Mouse (Mus musculus): ENCODE results near the gene Ogdh. TPM values are rescaled to one million over a fixed set of nuclear protein-coding genes. Genes with fewer than 3 reads are reported as not detected.

Gene Ogdh
- total and polyA plus RNA-seq, 3 experiments, result 49.5 to 108 (median 65.5) TPM

DNA sequence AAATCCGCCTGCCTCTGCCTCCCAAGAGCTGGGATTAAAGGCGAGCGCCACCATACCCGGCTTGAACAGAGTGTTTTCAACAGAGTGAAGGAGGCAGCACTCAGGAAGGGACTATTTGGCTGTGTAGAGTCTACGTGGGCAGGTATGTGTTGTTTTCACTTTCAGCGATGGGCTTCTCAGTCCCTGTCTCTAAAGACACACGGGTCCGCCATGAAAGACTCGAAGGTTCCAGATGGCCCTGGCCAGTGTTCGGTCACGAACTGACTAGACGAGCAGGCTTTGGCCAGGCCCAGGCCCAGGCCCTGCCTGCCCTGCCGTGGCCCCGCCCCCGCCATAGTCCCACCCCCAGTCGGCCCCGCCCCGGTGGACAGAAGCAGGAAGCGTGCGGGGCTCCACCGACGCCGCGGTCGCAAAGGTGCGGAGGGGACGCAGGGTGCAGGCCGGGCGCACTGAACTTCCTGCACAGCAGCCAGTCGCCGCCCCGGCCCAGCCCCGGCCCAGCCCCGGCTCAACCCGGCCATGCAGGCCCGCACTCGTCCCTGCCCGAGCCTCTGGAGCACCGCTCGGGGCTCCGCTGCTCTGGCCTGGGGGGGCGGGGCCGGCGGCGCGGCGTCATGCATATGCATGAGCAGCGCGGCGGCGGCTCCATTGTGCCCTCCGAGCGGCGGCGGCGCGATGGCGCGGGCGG lies 97.4 kb downstream of the Ogdh start, which contains the start of gene Zmiz2:
TSS of gene Zmiz2 (plus strand) at position 349 of the 688 bp plus-strand sequence.
- TF ChIP-seq POLR2AphosphoS5 (IDR thresholded peaks at IDR 0.05; ENCODE audit: insufficient replicate concordance, low read depth, low read length), result no peak
- no peak for TF ChIP-seq TAL1 (conservative IDR thresholded peaks at IDR 0.05; ENCODE audit: low read depth, low read length)
- no peak for TF ChIP-seq GATA1 (IDR thresholded peaks at IDR 0.05; ENCODE audit: borderline replicate concordance, low read length)
- TF ChIP-seq CTCF (IDR thresholded peaks at IDR 0.05; ENCODE audit: low read depth, low read length), result no peak
- no peak for TF ChIP-seq GATA2 (IDR thresholded peaks at IDR 0.05; ENCODE audit: borderline replicate concordance, low read depth, low read length)
- Histone ChIP-seq H3K36me3 (replicated peaks) (peaks cover 32% of the 10 kb centered on the region), H3K27me3 (ENCODE audit: insufficient read depth, low read length) (no peaks in the 10 kb centered on the region), H3K4me1 (ENCODE audit: insufficient read depth, low read depth, low read length) (peaks cover 39% of the 10 kb centered on the region), H3K9me3 (replicated peaks) (no peaks in the 10 kb centered on the region), H3K4me3 (ENCODE audit: low read depth, low read length) (peak within 1 kb of the TSS; percentile 94)
- peak; percentile 79 for ATAC-seq (ENCODE audit: extremely low read depth, insufficient number of reproducible peaks, low FRiP score, poor library complexity, severe bottlenecking)
- DNase-seq (ENCODE audit: low spot score), result peak; percentile 86

DNA sequence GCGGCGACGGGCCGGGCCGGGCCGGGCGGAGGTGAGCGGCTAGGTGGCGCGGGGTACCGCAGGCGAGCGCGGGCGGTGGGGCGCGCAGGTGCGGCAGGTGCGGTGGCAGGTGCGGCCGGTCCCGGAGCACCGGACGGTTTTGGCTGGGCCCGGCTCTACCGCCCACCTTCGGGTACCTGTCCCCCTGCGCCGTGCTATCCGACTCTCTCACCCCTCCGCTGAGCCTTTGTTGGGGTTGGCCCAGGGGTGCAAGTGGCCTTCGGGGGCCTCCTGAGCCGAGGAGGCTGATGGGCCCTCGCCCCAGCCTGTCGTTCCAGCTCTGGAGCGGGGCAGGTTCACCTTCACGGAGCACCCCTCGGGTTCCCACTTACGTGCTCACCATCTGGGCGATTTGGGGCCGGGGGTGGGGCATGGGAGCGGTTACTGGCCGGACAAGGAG lies 98.1 kb downstream of the Ogdh start:
- H3K9me3 ChIP-seq (replicated peaks), result no peaks in the 10 kb centered on the region
- peaks cover 38% of the 10 kb centered on the region for H3K36me3 ChIP-seq (replicated peaks)
- H3K4me3 ChIP-seq (ENCODE audit: low read depth, low read length), result peak overlapping the region; percentile 94
- peaks cover 45% of the 10 kb centered on the region for H3K4me1 ChIP-seq (ENCODE audit: insufficient read depth, low read depth, low read length)
- ATAC-seq (ENCODE audit: extremely low read depth, insufficient number of reproducible peaks, low FRiP score, poor library complexity, severe bottlenecking), result no peak
- TF ChIP-seq GATA1 (IDR thresholded peaks at IDR 0.05; ENCODE audit: borderline replicate concordance, low read length) (no peak), POLR2AphosphoS5 (IDR thresholded peaks at IDR 0.05; ENCODE audit: insufficient replicate concordance, low read depth, low read length) (no peak), CTCF (IDR thresholded peaks at IDR 0.05; ENCODE audit: low read depth, low read length) (no peak), TAL1 (conservative IDR thresholded peaks at IDR 0.05; ENCODE audit: low read depth, low read length) (no peak), GATA2 (IDR thresholded peaks at IDR 0.05; ENCODE audit: borderline replicate concordance, low read depth, low read length) (no peak)
- no peaks in the 10 kb centered on the region for H3K27me3 ChIP-seq (ENCODE audit: insufficient read depth, low read length)
- no peak for DNase-seq (ENCODE audit: low spot score)

DNA sequence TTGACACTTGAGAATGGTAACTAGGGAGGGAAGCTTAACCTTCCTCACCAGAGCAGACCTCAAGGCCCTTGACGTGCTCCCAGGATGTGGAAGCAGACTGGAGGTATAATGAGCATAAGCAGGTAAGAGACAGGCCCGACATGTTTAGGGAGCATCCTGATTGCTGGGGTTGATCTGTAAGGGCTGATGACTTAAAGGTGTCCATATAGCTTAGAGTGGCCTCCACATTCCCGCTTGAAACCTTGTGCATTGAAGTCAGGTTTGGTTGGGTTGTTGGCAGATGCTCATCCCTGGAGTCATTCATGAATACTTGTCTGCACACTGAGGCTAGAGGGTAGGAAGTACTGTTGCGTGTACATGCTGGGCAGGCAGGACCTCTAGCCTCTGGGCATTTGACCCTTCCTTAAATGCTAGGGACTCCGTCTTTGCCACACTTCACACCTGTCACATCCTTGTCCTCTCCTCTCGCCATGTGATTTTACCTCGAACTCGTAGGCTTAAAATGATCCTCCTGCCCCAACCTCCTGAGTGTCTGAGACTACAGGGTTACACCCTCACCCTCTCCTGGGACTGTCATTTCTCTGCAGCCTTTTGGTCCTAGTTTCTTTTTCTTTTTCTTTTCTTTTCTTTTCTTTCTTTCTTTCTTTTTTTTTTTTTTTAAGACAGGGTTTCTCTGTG lies 99.1 kb downstream of the Ogdh start:
- H3K4me1 ChIP-seq (ENCODE audit: insufficient read depth, low read depth, low read length), result peaks cover 50% of the 10 kb centered on the region
- H3K27me3 ChIP-seq (ENCODE audit: insufficient read depth, low read length), result no peaks in the 10 kb centered on the region
- peak overlapping the region; percentile 94; the same call in 1 of the 2 replicates for H3K4me3 ChIP-seq (ENCODE audit: low read depth, low read length)
- H3K9me3 ChIP-seq (replicated peaks), result no peaks in the 10 kb centered on the region
- H3K36me3 ChIP-seq (replicated peaks), result peaks cover 48% of the 10 kb centered on the region
- no peak for ATAC-seq (ENCODE audit: extremely low read depth, insufficient number of reproducible peaks, low FRiP score, poor library complexity, severe bottlenecking)
- DNase-seq (ENCODE audit: low spot score), result no peak
- TF ChIP-seq GATA1 (IDR thresholded peaks at IDR 0.05; ENCODE audit: borderline replicate concordance, low read length) (no peak), TAL1 (conservative IDR thresholded peaks at IDR 0.05; ENCODE audit: low read depth, low read length) (no peak), CTCF (IDR thresholded peaks at IDR 0.05; ENCODE audit: low read depth, low read length) (no peak), POLR2AphosphoS5 (IDR thresholded peaks at IDR 0.05; ENCODE audit: insufficient replicate concordance, low read depth, low read length) (no peak), GATA2 (IDR thresholded peaks at IDR 0.05; ENCODE audit: borderline replicate concordance, low read depth, low read length) (no peak)

DNA sequence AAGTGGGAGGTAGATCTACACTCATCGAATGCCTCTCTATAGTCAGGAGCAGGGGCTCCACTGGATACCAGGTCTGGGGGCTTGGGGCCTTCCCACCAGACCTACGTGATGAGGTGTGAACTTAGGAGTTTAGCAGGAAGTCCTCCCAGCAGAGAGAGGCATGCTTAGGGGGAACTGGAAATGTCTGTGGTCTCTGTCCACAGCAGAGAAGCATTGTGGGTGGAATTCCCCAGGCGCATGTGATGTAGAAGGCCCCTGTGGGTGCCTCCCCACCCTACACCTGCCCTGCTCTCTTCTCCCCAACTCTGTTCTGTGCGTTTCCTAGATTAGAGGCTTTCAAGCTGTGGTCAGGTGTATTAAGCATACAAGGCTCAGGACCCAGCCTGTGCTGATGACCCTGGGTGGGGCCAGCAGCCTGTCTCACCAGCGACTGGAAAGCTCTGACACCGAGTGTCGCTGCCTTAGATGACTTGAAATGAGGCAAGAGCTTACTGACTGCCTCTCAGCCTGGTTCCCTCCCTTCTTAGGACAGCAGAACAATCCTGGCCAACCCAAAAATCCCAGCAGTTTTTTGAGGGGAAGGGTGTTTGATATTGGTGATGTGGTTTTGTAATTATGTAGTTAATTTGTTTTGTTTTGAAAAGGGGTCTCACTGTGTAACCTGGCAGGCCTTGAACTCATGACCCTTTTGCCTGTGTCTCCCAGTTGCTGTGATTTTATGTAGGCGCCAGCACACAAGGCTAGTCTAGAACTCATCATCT lies 100.3 kb downstream of the Ogdh start:
- H3K9me3 ChIP-seq (replicated peaks), result no peaks in the 10 kb centered on the region
- peaks cover 50% of the 10 kb centered on the region for H3K4me1 ChIP-seq (ENCODE audit: insufficient read depth, low read depth, low read length)
- no peak for TF ChIP-seq GATA1 (IDR thresholded peaks at IDR 0.05; ENCODE audit: borderline replicate concordance, low read length)
- no peak for TF ChIP-seq CTCF (IDR thresholded peaks at IDR 0.05; ENCODE audit: low read depth, low read length)
- no peak for DNase-seq (ENCODE audit: low spot score)
- H3K27me3 ChIP-seq (ENCODE audit: insufficient read depth, low read length), result no peaks in the 10 kb centered on the region
- H3K4me3 ChIP-seq (ENCODE audit: low read depth, low read length), result no peak overlapping the region
- no peak for ATAC-seq (ENCODE audit: extremely low read depth, insufficient number of reproducible peaks, low FRiP score, poor library complexity, severe bottlenecking)
- H3K36me3 ChIP-seq (replicated peaks), result peaks cover 60% of the 10 kb centered on the region

DNA sequence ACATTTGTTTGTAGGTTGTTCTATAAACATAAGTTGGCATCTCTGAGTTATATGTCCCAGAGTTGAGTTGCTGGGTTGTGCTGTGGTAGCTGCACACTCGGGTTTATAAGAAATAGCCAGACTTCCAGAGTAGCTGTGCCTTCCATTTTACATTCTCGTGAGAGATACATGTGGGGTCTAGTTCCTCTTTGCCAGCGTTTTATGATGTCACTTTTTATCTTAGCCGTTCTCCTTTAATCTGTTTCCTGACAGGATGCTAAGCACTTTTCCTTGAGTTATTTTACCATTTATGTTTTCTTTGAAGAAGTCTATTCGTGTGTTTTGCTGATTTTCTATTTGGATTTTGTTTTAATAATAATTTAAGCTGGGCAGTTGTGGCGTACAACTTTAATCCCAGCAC lies 101.4 kb downstream of the Ogdh start:
- DNase-seq (ENCODE audit: low spot score) (no peak), ATAC-seq (ENCODE audit: extremely low read depth, insufficient number of reproducible peaks, low FRiP score, poor library complexity, severe bottlenecking) (no peak)
- Histone ChIP-seq H3K36me3 (replicated peaks) (peaks cover 72% of the 10 kb centered on the region), H3K4me1 (ENCODE audit: insufficient read depth, low read depth, low read length) (peaks cover 50% of the 10 kb centered on the region), H3K4me3 (ENCODE audit: low read depth, low read length) (no peak overlapping the region), H3K27me3 (ENCODE audit: insufficient read depth, low read length) (no peaks in the 10 kb centered on the region), H3K9me3 (replicated peaks) (no peaks in the 10 kb centered on the region)
- TF ChIP-seq GATA2 (IDR thresholded peaks at IDR 0.05; ENCODE audit: borderline replicate concordance, low read depth, low read length) (no peak), CTCF (IDR thresholded peaks at IDR 0.05; ENCODE audit: low read depth, low read length) (no peak), GATA1 (IDR thresholded peaks at IDR 0.05; ENCODE audit: borderline replicate concordance, low read length) (no peak), POLR2AphosphoS5 (IDR thresholded peaks at IDR 0.05; ENCODE audit: insufficient replicate concordance, low read depth, low read length) (no peak), TAL1 (conservative IDR thresholded peaks at IDR 0.05; ENCODE audit: low read depth, low read length) (no peak)

DNA sequence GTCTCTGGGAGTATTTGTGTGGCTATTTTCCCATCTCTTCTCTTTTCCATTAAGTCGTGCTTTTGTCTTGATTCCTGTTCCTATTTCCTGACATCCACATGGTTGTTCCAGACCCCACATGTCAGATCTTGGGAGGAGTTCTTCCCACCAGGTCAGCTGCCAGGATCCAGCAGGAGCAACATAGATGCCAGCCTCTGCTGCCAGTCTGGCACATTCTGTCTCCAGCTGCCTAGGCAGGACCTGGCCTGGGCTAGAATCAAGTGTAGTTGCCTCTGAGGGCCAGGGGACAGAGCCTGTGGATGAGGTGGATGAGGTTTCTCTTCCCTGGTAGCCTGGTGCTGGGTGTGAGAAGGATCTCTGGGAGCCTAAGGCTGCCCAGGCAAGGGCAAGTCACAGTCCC lies 102.4 kb downstream of the Ogdh start:
- no peaks in the 10 kb centered on the region for H3K9me3 ChIP-seq (replicated peaks)
- H3K36me3 ChIP-seq (replicated peaks), result peaks cover 81% of the 10 kb centered on the region
- DNase-seq (ENCODE audit: low spot score), result no peak
- H3K4me1 ChIP-seq (ENCODE audit: insufficient read depth, low read depth, low read length), result peaks cover 47% of the 10 kb centered on the region
- H3K27me3 ChIP-seq (ENCODE audit: insufficient read depth, low read length), result no peaks in the 10 kb centered on the region
- no peak for TF ChIP-seq CTCF (IDR thresholded peaks at IDR 0.05; ENCODE audit: low read depth, low read length)
- TF ChIP-seq GATA2 (IDR thresholded peaks at IDR 0.05; ENCODE audit: borderline replicate concordance, low read depth, low read length), result no peak
- no peak for TF ChIP-seq POLR2AphosphoS5 (IDR thresholded peaks at IDR 0.05; ENCODE audit: insufficient replicate concordance, low read depth, low read length)
- no peak for TF ChIP-seq TAL1 (conservative IDR thresholded peaks at IDR 0.05; ENCODE audit: low read depth, low read length)
- no peak for TF ChIP-seq GATA1 (IDR thresholded peaks at IDR 0.05; ENCODE audit: borderline replicate concordance, low read length)
- ATAC-seq (ENCODE audit: extremely low read depth, insufficient number of reproducible peaks, low FRiP score, poor library complexity, severe bottlenecking), result no peak
- no peak overlapping the region for H3K4me3 ChIP-seq (ENCODE audit: low read depth, low read length)
